Mouse (Mus musculus): Measurements from ENCODE around the gene Gm3402.
A peak's percentile ranks its signal among the peaks of the same experiment; 100 is the strongest.
"Not testable (repeated sequence)": the region's sequence is repeated elsewhere in the genome, so short reads cannot be mapped to it uniquely, and the experiment has no call there.

Gene Gm3402

GRCm38 (mm10) chr5:146513823-146514222, at the start of gene Gm3402:
Gene Gm3402, plus strand, starts transcription at chr5:146514123.
- not testable (repeated sequence) for ATAC-seq (ENCODE audit: low TSS enrichment)

- peak; percentile 58 for ATAC-seq (ENCODE audit: low TSS enrichment)
Observed at GRCm38 (mm10) chr5:146466663-146467062, 47.3 kb upstream of the Gm3402 start.

- ATAC-seq (ENCODE audit: low TSS enrichment): no peak
Observed at GRCm38 (mm10) chr5:146468311-146468710, 45.6 kb upstream of the Gm3402 start.

GRCm38 (mm10) chr5:146470821-146471220, 43.1 kb upstream of the Gm3402 start:
- ATAC-seq (ENCODE audit: low TSS enrichment): no peak

- no peak for ATAC-seq (ENCODE audit: low TSS enrichment)
Observed at GRCm38 (mm10) chr5:146471311-146471710, 42.6 kb upstream of the Gm3402 start.

GRCm38 (mm10) chr5:146471821-146472220, 42.1 kb upstream of the Gm3402 start:
- peak; percentile 56 for ATAC-seq (ENCODE audit: low TSS enrichment)

- not testable (repeated sequence) for ATAC-seq (ENCODE audit: low TSS enrichment)
Observed at GRCm38 (mm10) chr5:146479564-146479963, 34.4 kb upstream of the Gm3402 start.

- ATAC-seq (ENCODE audit: low TSS enrichment): not testable (repeated sequence)
Observed at GRCm38 (mm10) chr5:146481665-146482064, 32.3 kb upstream of the Gm3402 start, which contains the start of gene Gm6408. Gene Gm6408, plus strand, starts transcription at chr5:146481965.

GRCm38 (mm10) chr5:146488959-146489358, 25.0 kb upstream of the Gm3402 start:
- ATAC-seq (ENCODE audit: low TSS enrichment): not testable (repeated sequence)

GRCm38 (mm10) chr5:146491063-146491462, 22.9 kb upstream of the Gm3402 start, which contains the start of gene Gm6370:
Gene Gm6370, plus strand, starts transcription at chr5:146491363.
- not testable (repeated sequence) for ATAC-seq (ENCODE audit: low TSS enrichment)

- ATAC-seq (ENCODE audit: low TSS enrichment): not testable (repeated sequence)
Observed at GRCm38 (mm10) chr5:146502099-146502498, 11.8 kb upstream of the Gm3402 start, which contains the start of gene 4930449I24Rik. Gene 4930449I24Rik, plus strand, starts transcription at chr5:146502399.

GRCm38 (mm10) chr5:146525501-146525900, 11.6 kb downstream of the Gm3402 start, which contains the start of gene Gm3404:
Gene Gm3404, plus strand, starts transcription at chr5:146525801.
- ATAC-seq (ENCODE audit: low TSS enrichment): not testable (repeated sequence)

GRCm38 (mm10) chr5:146537347-146537746, 23.4 kb downstream of the Gm3402 start, which contains the start of gene Gm3409:
Gene Gm3409, plus strand, starts transcription at chr5:146537647.
- ATAC-seq (ENCODE audit: low TSS enrichment): not testable (repeated sequence)

GRCm38 (mm10) chr5:146555836-146556235, 41.9 kb downstream of the Gm3402 start, which contains the start of gene Gm3415:
Gene Gm3415, plus strand, starts transcription at chr5:146556136.
- not testable (repeated sequence) for ATAC-seq (ENCODE audit: low TSS enrichment)

GRCm38 (mm10) chr5:146564259-146564658, 50.3 kb downstream of the Gm3402 start:
- no peak for ATAC-seq (ENCODE audit: low TSS enrichment)

Data from frontal cortex, adult (tissue).